Mouse (Mus musculus) liver, adult 2 months (tissue): Measurements from ENCODE around the gene Tmbim1. TPM values are rescaled to one million over a fixed set of nuclear protein-coding genes. Genes with fewer than 3 reads are reported as not detected.

Source experiments
- DNase-seq: peaks from one replicate; pipeline ENCODE4 v3.0.0-alpha.2; 2011; ENCODE audit warnings: low read depth, low spot score; ENCODE audit errors: extremely low read depth
- H3K27ac ChIP-seq: fragments of 200-500 bp; replicated peaks from 2 replicates; pipeline ENCODE4 v1.5.1; 2012; ENCODE audit warnings: low read depth, mild to moderate bottlenecking, control low read depth, inconsistent platforms, low read length; ENCODE audit not compliant: insufficient read depth
- H3K27me3 ChIP-seq: fragments of 200-500 bp; 2 replicates; pipeline ENCODE4 v1.6.1; 2012; ENCODE audit warnings: mild to moderate bottlenecking, moderate library complexity, low read length, inconsistent platforms; ENCODE audit not compliant: control insufficient read depth, insufficient read depth
- H3K36me3 ChIP-seq: fragments of 200-500 bp; 2 replicates; pipeline ENCODE4 v1.6.1; 2012; ENCODE audit warnings: low read length, inconsistent platforms; ENCODE audit not compliant: control insufficient read depth, insufficient read depth
- H3K4me1 ChIP-seq: fragments of 200-500 bp; 2 replicates; pipeline ENCODE4 v1.6.1; 2011; ENCODE audit warnings: low read length; ENCODE audit not compliant: control insufficient read depth, insufficient read depth
- H3K4me3 ChIP-seq: fragments of 200-500 bp; 2 replicates; pipeline ENCODE4 v1.5.1; 2011; ENCODE audit warnings: low read depth, mild to moderate bottlenecking, control low read depth, low read length, moderate library complexity; ENCODE audit not compliant: insufficient read depth
- H3K79me2 ChIP-seq: fragments of 200-500 bp; 2 replicates; pipeline ENCODE4 v1.6.1; 2012; ENCODE audit warnings: inconsistent platforms, mild to moderate bottlenecking, low read length, moderate library complexity; ENCODE audit not compliant: control insufficient read depth, insufficient read depth
- H3K9ac ChIP-seq: fragments of 200-500 bp; 2 replicates; pipeline ENCODE4 v1.6.1; 2012; ENCODE audit warnings: low read depth, mild to moderate bottlenecking, control low read depth, inconsistent platforms, low read length
- CTCF ChIP-seq: fragments of 200-500 bp; IDR thresholded peaks from 2 replicates; pipeline ENCODE4 v1.5.1; 2011; ENCODE audit warnings: low read depth, low read length, control low read depth
- POLR2A ChIP-seq: fragments of 200-500 bp; IDR thresholded peaks from 2 replicates; pipeline ENCODE4 v1.6.1; 2011; ENCODE audit warnings: low read length, control low read depth; ENCODE audit not compliant: insufficient read depth; ENCODE audit errors: extremely low read depth
- WGBS: fragments of 180-500 bp; shearing (Covaris S2); methylation state at CpG from one replicate; pipeline ENCODE4 v1.1.7; 2018; 5-methylcytosine and 5-hydroxymethylcytosine counted together
- polyA plus RNA-seq: library from polyadenylated mRNA; depleted of rRNA; stranded (reverse); fragments of >200 nt; gene quantifications from 2 replicates; pipeline ENCODE4 v1.2.3, GENCODE M21; 2012
- total RNA-seq: library from RNA; depleted of rRNA; stranded (reverse); fragments of >200 nt; gene quantifications from 2 replicates; pipeline ENCODE4 v1.2.3, GENCODE M21; 2014

Gene Tmbim1
- total and polyA plus RNA-seq, 2 experiments: 26.1 to 101 TPM

GRCm38 (mm10) chr1:74292331-74293020 is 12.9 kb downstream of the Tmbim1 start:
- H3K9ac ChIP-seq: no peak overlapping the region
- H3K27ac ChIP-seq: no peak overlapping the region
- no peaks in the 10 kb centered on the region for H3K27me3 ChIP-seq
- peaks cover 14% of the 10 kb centered on the region; the same call in 1 of the 2 replicates for H3K36me3 ChIP-seq
- peaks cover 9% of the 10 kb centered on the region; the same call in 1 of the 2 replicates for H3K79me2 ChIP-seq
- peaks cover 13% of the 10 kb centered on the region for H3K4me1 ChIP-seq
- TF ChIP-seq CTCF (no peak), POLR2A (no peak)
- whole genome bisulfite sequencing: 93% methylated on average over 11 of the region's 11 CpGs
- H3K4me3 ChIP-seq: no peak overlapping the region
- no peak for DNase-seq

DNA sequence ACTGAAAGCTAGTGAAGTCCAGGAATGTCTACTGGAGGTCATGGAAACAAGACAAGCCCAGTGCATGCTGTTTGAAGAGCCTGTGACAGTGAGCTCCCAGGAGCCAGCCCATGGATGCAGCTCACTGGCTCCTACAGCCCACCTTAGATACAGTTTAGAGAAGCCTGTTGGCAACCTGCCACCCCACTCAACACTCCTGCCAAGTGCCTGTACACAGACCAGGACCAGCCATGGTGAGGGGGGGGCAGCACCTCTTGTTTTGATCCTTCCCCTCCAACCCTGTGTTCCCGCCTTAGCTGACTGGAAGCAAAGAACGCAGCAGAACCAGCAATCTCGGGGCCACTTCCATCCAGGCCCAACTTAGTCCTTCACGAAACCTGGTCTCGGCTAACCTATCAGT is 15.3 kb downstream of the Tmbim1 start:
- no peak overlapping the region; the same call in 1 of the 2 replicates for H3K27ac ChIP-seq
- no peak for DNase-seq
- H3K4me3 ChIP-seq: no peak overlapping the region
- H3K79me2 ChIP-seq: peaks cover 3% of the 10 kb centered on the region; the same call in 1 of the 2 replicates
- no peaks in the 10 kb centered on the region for H3K27me3 ChIP-seq
- peaks cover 6% of the 10 kb centered on the region for H3K4me1 ChIP-seq
- 80% methylated on average over 5 of the region's 5 CpGs for WGBS
- TF ChIP-seq POLR2A (no peak), CTCF (no peak)
- no peak overlapping the region for H3K9ac ChIP-seq
- H3K36me3 ChIP-seq: peaks cover 14% of the 10 kb centered on the region; the same call in 1 of the 2 replicates

DNA sequence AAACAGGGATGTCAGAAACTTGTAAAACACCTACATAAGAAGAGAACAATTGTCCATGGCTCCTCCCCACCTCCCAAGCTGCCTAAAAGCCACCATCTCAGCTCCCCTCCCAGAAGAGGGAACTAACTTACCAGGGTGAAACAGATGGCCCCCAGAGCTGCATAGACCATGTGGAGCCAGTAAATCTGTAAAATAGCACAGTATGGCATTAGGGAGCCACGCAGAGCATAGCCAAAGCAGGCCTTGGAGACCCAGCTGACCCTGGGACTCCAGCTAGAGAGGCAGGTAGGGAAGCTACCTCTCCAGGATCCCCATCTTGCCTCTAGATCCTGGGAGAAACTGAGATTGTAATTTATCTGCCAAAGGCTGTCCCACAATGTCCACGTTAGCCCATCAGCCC is 15.7 kb downstream of the Tmbim1 start:
- WGBS: 83% methylated on average over 2 of the region's 2 CpGs
- Histone ChIP-seq H3K79me2 (no peaks in the 10 kb centered on the region), H3K36me3 (peaks cover 14% of the 10 kb centered on the region; the same call in 1 of the 2 replicates), H3K4me3 (no peak overlapping the region), H3K4me1 (peaks cover 6% of the 10 kb centered on the region), H3K9ac (no peak overlapping the region), H3K27ac (peak overlapping the region; percentile 16; the same call in 1 of the 2 replicates), H3K27me3 (no peaks in the 10 kb centered on the region)
- TF ChIP-seq CTCF: no peak
- DNase-seq: no peak

- Histone ChIP-seq H3K27ac (peak overlapping the region; percentile 16; the same call in 1 of the 2 replicates), H3K36me3 (peaks cover 14% of the 10 kb centered on the region; the same call in 1 of the 2 replicates), H3K27me3 (no peaks in the 10 kb centered on the region), H3K9ac (no peak overlapping the region), H3K79me2 (no peaks in the 10 kb centered on the region), H3K4me3 (no peak overlapping the region), H3K4me1 (peaks cover 6% of the 10 kb centered on the region)
- 66% methylated on average over 9 of the region's 9 CpGs for WGBS
- no peak for TF ChIP-seq CTCF
- no peak for TF ChIP-seq POLR2A
- DNase-seq: no peak
These were observed 16.2 kb downstream of the Tmbim1 start for GRCm38 (mm10) chr1:74289248-74289647.

DNA sequence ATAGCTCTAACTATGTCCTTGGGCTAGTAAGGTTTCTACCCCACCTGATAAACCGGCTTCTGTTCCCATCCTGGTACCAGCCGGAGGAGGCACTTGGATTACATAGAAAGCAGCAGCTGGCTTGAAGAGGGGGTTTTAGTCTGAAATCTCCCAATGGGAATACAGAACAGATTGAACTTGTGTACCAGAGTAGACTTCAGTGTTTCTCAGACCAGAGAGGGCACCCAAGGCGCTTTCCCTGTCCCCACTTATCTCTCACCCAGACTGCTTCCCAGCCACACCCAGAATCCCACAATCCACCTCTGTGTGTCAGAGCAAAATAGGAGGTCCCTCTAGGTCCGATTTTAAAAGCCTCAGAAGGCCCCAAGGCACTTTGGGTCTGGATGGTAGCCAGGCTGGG is 17.1 kb downstream of the Tmbim1 start:
- TF ChIP-seq POLR2A (no peak), CTCF (no peak)
- DNase-seq: no peak
- H3K4me3 ChIP-seq: no peak overlapping the region
- 81% methylated on average over 4 of the region's 4 CpGs for WGBS
- H3K36me3 ChIP-seq: peaks cover 8% of the 10 kb centered on the region; the same call in 1 of the 2 replicates
- H3K27ac ChIP-seq: no peak overlapping the region
- no peaks in the 10 kb centered on the region for H3K79me2 ChIP-seq
- H3K9ac ChIP-seq: no peak overlapping the region
- no peaks in the 10 kb centered on the region for H3K27me3 ChIP-seq
- peaks cover 6% of the 10 kb centered on the region for H3K4me1 ChIP-seq
